Mouse (Mus musculus): Measurements from ENCODE around the gene Limk1. TPM values are rescaled to one million over a fixed set of nuclear protein-coding genes. Genes with fewer than 3 reads are reported as not detected.

Gene Limk1
- 59.5 and 63.0 TPM in 2 replicates for polyA plus RNA-seq (2012; rRNA removed)

GRCm38 (mm10) chr5:134688086-134688717 lies at the start of gene Limk1:
Limk1 (minus strand) TSS chr5:134688598.

DNA sequence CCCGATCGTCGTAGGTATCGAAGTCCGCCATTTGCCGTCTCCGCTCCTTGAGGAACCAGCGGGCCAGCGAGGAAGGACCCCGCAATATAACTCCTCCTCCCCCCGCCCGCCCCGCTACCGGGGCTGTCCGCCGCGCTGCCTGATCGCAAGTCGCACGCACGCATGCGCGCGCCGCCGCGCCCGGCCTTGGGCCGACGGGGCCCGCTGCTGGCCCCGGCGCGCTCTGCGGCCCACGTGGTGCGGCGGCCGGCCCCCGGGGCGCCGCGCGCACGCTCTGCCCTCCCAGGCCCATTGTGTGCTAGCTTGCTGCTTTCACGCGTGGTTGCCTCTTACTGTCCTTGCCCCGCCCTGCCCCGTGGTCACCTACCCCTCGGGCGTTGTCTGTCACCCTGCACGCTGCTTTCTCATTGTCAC lies 49.1 kb downstream of the Limk1 start, which contains the start of gene Eif4h:
TSS of gene Eif4h (minus strand) at position 222 of the 414 bp plus-strand sequence.

DNA sequence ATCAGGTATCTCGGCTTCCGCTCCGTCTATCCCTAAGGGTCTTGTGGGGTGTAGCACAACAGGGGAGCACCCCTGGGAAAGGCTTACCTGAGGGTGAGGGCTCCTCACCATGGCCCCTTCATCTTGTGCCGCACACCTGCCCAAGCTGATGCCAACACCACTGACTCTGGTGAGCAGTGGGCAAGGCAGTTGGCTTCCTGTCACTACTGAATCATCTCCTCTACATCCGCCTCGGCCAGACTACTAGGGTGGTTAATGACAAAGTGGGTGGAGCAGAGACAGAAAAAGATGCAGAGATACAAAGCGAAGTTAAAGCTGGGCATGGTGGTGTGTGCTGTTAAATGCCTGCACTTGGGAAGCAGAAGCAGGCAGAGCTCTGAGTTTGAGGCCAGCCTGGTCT lies 73.6 kb downstream of the Limk1 start, which contains the start of gene Lat2:
TSS of gene Lat2 (minus strand) at position 224 of the 400 bp plus-strand sequence.

Other genes with a start within 250 kb of the Limk1 start
- 60.6 and 63.6 TPM in 2 replicates for gene Gtf2ird1, start 231.9 kb downstream of the Limk1 start, polyA plus RNA-seq (2012; rRNA removed)
- 85.2 and 93.4 TPM in 2 replicates for gene Clip2, start 136.2 kb downstream of the Limk1 start, polyA plus RNA-seq (2012; rRNA removed)
- gene Syna, start 128.4 kb downstream of the Limk1 start, polyA plus RNA-seq (2012; rRNA removed): 0.05 and 0.08 TPM in 2 replicates
- gene Rfc2, start 107.2 kb downstream of the Limk1 start, polyA plus RNA-seq (2012; rRNA removed): 212 and 218 TPM in 2 replicates
- 4.5 and 5.3 TPM in 2 replicates for gene Lat2, start 73.6 kb downstream of the Limk1 start, polyA plus RNA-seq (2012; rRNA removed)
- gene Eif4h, start 49.1 kb downstream of the Limk1 start, polyA plus RNA-seq (2012; rRNA removed): 294 and 295 TPM in 2 replicates
- gene Eln, start 58.7 kb upstream of the Limk1 start, polyA plus RNA-seq (2012; rRNA removed): 37.7 and 63.4 TPM in 2 replicates
- not detected in 2 replicates for gene Tmem270, start 218.1 kb upstream of the Limk1 start, polyA plus RNA-seq (2012; rRNA removed)
- not detected in 2 replicates for gene Cldn13, start 226.9 kb upstream of the Limk1 start, polyA plus RNA-seq (2012; rRNA removed)
- 5.6 and 6.1 TPM in 2 replicates for gene Mettl27, start 243.8 kb upstream of the Limk1 start, polyA plus RNA-seq (2012; rRNA removed)